Mouse (Mus musculus) embryonic stem cell, embryonic (primary cell): ENCODE measurements around the gene Dennd5b.

ENCODE experiments used
- CTCF ChIA-PET, 4 experiments: fragments of 300-600 bp in 2 of 4; fragments of 350-600 bp in 2 of 4; sonication (Branson Sonifier 250); formaldehyde crosslinking; loops; one replicate each; lab custom pipeline; 2022; ENCODE audit warnings: inconsistent platforms in 2 of 4; lab: Charles Lee
- POLR2A ChIA-PET, 4 experiments: fragments of 300-600 bp in 2 of 4; fragments of 350-600 bp in 2 of 4; sonication (Branson Sonifier 250); formaldehyde crosslinking; loops; one replicate each; lab custom pipeline; 2022; ENCODE audit warnings: antibody characterized with exemption in 4 of 4, inconsistent platforms in 1 of 4; lab: Charles Lee

The Dennd5b gene

DNA sequence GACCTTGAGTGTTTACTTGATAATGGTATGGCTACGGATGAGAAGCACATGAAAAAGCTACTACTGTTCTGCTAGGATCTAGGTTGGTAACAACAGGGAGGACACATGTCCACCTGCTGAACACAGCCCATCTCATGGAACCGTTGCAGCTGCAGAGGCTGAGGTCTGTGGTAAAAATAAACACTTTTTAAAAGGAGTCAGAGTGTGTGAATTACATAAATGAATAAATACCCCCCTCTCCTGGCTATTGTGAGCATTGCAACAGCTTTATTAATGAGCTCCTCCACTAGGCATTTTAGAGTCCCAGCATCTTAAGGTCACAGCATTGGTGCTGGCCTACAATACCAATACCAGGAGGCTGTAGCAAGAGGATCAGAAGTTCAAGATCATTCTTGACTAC lies 18.4 kb upstream of the Dennd5b start:
- CTCF ChIA-PET: interaction anchor here (0.5 to 2.1 kb wide), 38 partner anchors 10 to 1360 kb away, joined by 3 to 13 read pairs (median 4); partner anchors contain the start of genes Dennd5b (in 2 of the 4), Bicd1 (in 1 of the 4), Ergic2 (in 1 of the 4) and Gm10203 (in 1 of the 4)
- POLR2A ChIA-PET: interaction anchor here (0.6 to 1.5 kb wide), 21 partner anchors 11 to 721 kb away, joined by 3 to 6 read pairs (median 4); partner anchors contain the start of gene Dennd5b (in 1 of the 4)

DNA sequence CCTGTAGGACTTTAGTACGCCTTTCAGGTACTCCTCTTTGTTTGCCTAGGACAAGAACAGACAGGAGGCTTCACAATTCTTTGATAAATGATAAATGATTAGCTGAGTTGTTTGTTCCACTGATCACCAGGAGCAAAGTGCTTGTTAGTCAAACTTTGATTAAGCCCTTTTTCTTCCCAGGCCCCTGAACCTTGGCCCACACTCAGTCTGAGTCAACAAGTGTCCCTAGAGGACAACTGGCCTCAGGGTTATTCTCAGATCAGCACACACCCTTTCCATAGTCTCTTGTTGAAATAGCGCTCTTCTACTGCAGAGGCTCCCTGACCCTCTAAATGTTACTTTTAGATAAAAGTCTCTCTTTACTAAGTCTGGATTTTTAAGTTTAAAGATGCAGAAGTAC lies 17.5 kb upstream of the Dennd5b start:
- POLR2A ChIA-PET: interaction anchor here in 2 of 4 experiments (1.2 to 1.9 kb wide), 5 partner anchors 13 to 676 kb away, joined by 4 to 10 read pairs (median 6); partner anchors contain the start of gene Dennd5b (in 2 of the 2)
- CTCF ChIA-PET: interaction anchor here (0.6 to 2.1 kb wide), 11 partner anchors 11 to 138 kb away, joined by 3 to 8 read pairs (median 4); partner anchors contain the start of gene Gm10203 (in 1 of the 4)

- ChIA-PET CTCF (interaction anchor here in 1 of 4 experiments (0.5 kb wide), 1 partner anchor 80 kb away, joined by 3 read pairs; no protein-coding TSS in a partner anchor), POLR2A (interaction anchor here in 1 of 4 experiments (1.2 kb wide), 1 partner anchor 16 kb away, joined by 5 read pairs; no protein-coding TSS in a partner anchor)
These were observed 15.5 kb upstream of the Dennd5b start for GRCm38 (mm10) chr6:149116992-149117391.

DNA sequence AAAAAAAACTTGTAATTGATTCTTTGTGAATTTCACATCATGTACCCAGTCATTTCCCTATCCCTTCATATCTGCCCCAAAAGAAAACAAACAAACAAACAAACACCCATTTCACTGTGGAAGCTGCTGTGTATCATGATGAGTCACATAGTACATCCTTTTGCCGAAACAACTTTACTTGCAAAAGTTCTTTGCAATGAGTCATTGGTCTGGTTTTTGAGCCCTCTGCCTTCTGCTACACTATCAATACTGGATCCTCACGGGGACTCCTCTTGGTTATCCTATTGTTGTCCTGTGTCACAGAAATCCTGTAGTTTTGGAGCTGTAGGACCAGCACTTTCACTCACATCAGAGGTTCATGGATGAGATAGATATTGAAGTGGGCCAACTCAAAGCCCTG lies 7.4 kb upstream of the Dennd5b start:
- CTCF ChIA-PET: no interaction called here
- POLR2A ChIA-PET: interaction anchor here in 1 of 4 experiments (0.5 kb wide), 1 partner anchor 18 kb away, joined by 4 read pairs; no protein-coding TSS in a partner anchor

DNA sequence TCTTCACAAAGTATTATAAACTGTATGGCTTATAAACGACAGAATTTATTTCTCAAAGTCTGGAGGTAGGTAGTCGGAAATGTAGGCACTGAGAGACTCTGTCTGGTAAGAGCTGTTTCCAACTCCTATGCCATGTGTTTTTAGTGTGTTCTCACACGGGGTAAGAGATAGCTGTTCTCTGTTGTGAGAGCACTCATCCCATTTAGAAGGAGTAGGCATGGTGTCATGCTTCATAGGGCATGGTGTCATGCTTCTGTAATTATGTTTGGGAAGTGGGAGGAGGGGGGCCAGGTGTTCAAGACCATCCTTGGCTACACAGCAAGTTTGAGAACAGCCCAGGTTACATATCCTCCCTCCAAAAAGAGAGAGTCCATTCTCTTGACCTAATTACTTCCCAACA lies 6.1 kb upstream of the Dennd5b start:
- ChIA-PET POLR2A (no interaction called here), CTCF (interaction anchor here in 1 of 4 experiments (1.0 kb wide), 1 partner anchor 12 kb away, joined by 3 read pairs; no protein-coding TSS in a partner anchor)

- ChIA-PET CTCF (interaction anchor here in 1 of 4 experiments (0.9 kb wide), 1 partner anchor 16 kb away, joined by 3 read pairs; no protein-coding TSS in a partner anchor), POLR2A (interaction anchor here in 1 of 4 experiments (1.0 to 3.6 kb wide), 3 partner anchors 12 to 85 kb away, joined by 3 to 24 read pairs (median 4); partner anchors contain the start of gene Amn1)
These were observed 2.0 kb upstream of the Dennd5b start for GRCm38 (mm10) chr6:149103451-149103850.

- POLR2A ChIA-PET: interaction anchor here (0.6 to 3.6 kb wide), 44 partner anchors 10 to 743 kb away, joined by 3 to 24 read pairs (median 4); partner anchors contain the start of genes Amn1 (in 1 of the 4), Caprin2 (in 1 of the 4), Ipo8 (in 1 of the 4) and Sinhcaf (in 1 of the 4)
- CTCF ChIA-PET: interaction anchor here (0.5 to 2.4 kb wide), 6 partner anchors 18 to 337 kb away, joined by 3 to 13 read pairs (median 4); no protein-coding TSS in a partner anchor
These were observed 413 bp upstream of the Dennd5b start for GRCm38 (mm10) chr6:149101943-149102243.

DNA sequence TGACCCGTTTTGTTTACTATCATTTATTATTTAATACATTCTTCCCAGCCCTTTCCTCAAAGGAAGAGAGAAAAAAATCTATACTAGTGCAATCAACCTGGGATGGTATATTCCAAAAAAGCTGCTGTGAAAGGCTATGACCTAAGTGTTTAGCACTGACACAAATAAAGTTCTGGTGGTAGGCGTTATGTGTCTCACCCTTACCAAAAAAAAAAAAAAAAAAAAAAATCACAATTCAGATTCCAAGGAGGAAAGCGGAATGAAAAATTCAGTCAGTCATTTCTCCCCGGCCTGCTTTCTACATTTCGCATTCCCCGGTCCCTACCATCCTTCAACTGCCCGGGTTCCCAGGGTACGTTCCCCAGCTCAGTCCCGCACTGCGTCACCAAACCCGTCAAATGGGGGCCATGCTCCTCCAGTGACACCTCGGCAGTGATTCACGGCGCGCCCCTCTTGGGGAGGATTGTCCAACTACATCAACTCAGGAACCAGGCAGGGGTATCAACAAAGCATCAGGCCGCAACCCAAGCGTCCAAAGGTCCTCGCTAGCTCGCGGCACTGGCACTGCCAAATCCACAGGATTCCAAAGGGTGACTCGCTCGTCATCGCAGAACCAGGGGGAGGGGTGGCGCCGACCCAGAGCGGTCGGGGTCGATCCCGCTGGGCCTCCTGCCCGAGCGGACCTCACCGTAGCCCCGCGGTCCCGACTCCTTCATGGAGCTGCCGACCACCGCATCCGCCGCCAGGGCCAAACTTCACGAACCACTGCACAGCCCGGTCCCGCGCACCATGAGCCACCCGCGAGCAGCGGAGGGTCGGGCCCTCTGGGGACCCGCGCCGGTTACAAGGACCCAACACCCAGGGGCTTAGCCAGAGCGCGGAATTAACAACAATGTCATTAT lies 1.1 kb downstream of the Dennd5b start:
- ChIA-PET CTCF (interaction anchor here in 3 of 4 experiments (0.7 to 2.4 kb wide), 5 partner anchors 18 to 89 kb away, joined by 3 to 13 read pairs (median 4); no protein-coding TSS in a partner anchor), POLR2A (interaction anchor here (0.6 to 3.6 kb wide), 49 partner anchors 9 to 896 kb away, joined by 3 to 24 read pairs (median 4); partner anchors contain the start of genes Sinhcaf (in 3 of the 4), Amn1 (in 2 of the 4), Caprin2 (in 2 of the 4) and Bicd1 (in 1 of the 4))

GRCm38 (mm10) chr6:149098993-149099392 lies 2.5 kb downstream of the Dennd5b start:
- CTCF ChIA-PET: no interaction called here

DNA sequence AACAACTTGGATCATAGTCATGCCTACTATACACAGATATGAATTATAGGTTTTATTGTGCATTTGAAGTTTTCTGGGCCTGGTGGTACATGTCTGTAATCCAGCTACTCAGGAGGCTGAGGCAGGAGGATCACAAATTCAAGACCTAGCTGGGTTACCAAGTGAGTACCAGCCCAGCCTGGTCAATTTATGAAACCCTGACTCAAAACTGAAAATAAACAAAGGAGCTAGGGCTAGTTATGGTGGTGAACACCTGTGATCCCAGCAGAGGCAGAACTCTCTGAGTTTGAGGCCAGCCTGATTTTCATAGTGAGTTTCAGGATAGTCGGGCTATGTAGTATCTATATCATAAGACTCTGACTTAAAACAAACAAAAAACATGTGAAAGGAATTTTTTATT lies 4.2 kb downstream of the Dennd5b start:
- CTCF ChIA-PET: interaction anchor here in 1 of 4 experiments (1.3 kb wide), 1 partner anchor 22 kb away, joined by 6 read pairs; no protein-coding TSS in a partner anchor
- POLR2A ChIA-PET: interaction anchor here in 1 of 4 experiments (1.0 kb wide), 1 partner anchor 202 kb away, joined by 3 read pairs; the partner anchor contains the start of gene Caprin2

More at GRCm38 (mm10) chr6:149098993-149099392, 2.5 kb downstream of the Dennd5b start:
- POLR2A ChIA-PET: interaction anchor here in 2 of 4 experiments (0.7 to 1.6 kb wide), 2 partner anchors 89 to 105 kb away, joined by 3 read pairs; partner anchors contain the start of gene Amn1 (in 1 of the 2)

DNA sequence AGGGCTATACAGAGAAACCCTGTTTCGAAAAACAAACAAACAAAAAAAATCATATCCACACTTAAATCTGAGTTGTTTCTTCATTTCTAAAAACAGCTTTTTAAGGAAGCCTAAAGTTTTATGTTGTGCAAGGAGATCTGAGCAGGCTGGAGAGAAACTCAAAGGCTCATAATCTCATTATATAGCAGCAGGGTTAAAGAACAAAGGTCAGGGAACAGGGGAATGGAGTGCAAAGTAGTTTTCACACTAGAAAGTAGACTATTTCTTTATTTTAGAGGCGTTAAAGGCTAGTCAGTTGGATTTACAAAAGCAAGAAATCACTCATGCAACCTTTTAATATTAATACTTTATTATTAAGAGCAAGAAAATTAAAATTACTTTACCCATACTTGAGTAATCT lies 5.2 kb downstream of the Dennd5b start:
- CTCF ChIA-PET: no interaction called here
- POLR2A ChIA-PET: interaction anchor here in 1 of 4 experiments (0.8 kb wide), 1 partner anchor 122 kb away, joined by 3 read pairs; no protein-coding TSS in a partner anchor

DNA sequence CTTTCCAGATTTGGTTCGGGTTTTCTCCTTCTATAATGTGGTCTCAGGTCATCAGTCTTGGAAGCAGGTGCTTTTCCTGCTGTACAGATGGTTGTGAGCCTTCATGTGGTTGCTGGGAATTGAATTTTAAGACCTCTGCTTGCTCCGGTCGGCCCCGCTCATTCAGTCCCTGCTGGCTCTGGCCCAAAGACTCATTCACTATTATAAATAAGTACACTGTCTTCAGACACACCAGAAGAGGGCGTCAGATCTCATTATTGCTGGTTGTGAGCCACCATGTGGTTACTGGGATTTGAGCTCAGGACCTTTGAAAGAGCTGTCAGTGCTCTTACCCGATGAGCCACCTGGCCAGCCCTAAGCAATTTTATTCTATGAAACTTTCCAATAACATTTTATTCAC lies 6.1 kb downstream of the Dennd5b start:
- POLR2A ChIA-PET: interaction anchor here in 1 of 4 experiments (0.8 to 0.9 kb wide), 2 partner anchors 10 to 121 kb away, joined by 3 to 4 read pairs; no protein-coding TSS in a partner anchor
- CTCF ChIA-PET: interaction anchor here in 2 of 4 experiments (0.6 to 1.7 kb wide), 3 partner anchors 12 to 24 kb away, joined by 3 to 8 read pairs (median 5); no protein-coding TSS in a partner anchor

- POLR2A ChIA-PET: no interaction called here
- CTCF ChIA-PET: interaction anchor here in 2 of 4 experiments (0.6 to 1.7 kb wide), 2 partner anchors 11 to 25 kb away, joined by 3 to 8 read pairs; no protein-coding TSS in a partner anchor
These were observed 6.9 kb downstream of the Dennd5b start for GRCm38 (mm10) chr6:149094555-149094954.

GRCm38 (mm10) chr6:149093465-149093864 lies 8.0 kb downstream of the Dennd5b start:
- CTCF ChIA-PET: interaction anchor here in 1 of 4 experiments (0.6 kb wide), 1 partner anchor 736 kb away, joined by 4 read pairs; no protein-coding TSS in a partner anchor
- POLR2A ChIA-PET: no interaction called here

DNA sequence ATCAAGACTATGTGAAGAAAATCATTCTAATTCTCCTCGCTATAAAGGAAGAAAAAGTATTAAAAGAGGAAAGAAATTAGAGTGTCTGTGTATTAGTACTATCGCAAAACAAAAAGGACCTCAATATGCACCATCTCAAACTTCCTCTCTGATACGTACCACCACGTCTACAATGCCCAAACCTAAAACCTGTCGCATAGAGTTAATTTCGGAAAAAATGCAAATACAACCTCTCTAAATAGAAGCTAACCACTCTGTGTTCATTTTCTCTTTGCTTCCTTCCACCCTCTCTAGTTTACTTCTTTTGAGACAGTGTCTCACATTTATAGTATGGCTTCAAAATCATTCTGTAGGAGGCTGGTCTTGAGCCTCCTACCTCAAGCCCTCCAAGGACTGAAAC lies 9.1 kb downstream of the Dennd5b start:
- CTCF ChIA-PET: no interaction called here

GRCm38 (mm10) chr6:149077136-149077808 lies 24.2 kb downstream of the Dennd5b start:
- ChIA-PET CTCF (interaction anchor here in 1 of 4 experiments (0.8 to 1.0 kb wide), 2 partner anchors 23 to 42 kb away, joined by 3 read pairs; no protein-coding TSS in a partner anchor), POLR2A (interaction anchor here in 1 of 4 experiments (1.3 to 1.6 kb wide), 2 partner anchors 8 to 29 kb away, joined by 5 read pairs; no protein-coding TSS in a partner anchor)

More for the DNA sequence above, 9.1 kb downstream of the Dennd5b start:
- POLR2A ChIA-PET: interaction anchor here in 1 of 4 experiments (3.0 kb wide), 1 partner anchor 9 kb away, joined by 24 read pairs; the partner anchor contains the start of gene Dennd5b

DNA sequence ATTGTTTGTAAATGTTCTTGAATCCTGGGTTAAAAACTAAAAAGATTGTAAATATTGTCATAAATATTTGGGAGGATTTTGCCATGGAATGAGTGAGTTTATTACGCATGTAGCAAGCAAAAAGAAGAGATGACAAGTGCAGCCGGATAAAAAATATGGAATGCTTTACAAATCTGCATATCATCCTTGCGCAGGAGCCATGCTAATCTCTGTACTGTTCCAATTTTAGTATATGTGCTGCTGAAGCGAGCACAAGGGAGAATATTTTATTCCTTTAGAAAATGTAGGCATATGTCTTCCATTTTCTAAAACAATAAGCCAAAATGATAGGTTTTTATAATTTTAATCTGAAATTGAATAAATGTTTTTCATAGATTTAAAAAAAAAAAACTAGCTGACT lies 27.6 kb downstream of the Dennd5b start:
- CTCF ChIA-PET: no interaction called here

More for the DNA sequence above, 27.6 kb downstream of the Dennd5b start:
- POLR2A ChIA-PET: interaction anchor here in 1 of 4 experiments (1.3 kb wide), 1 partner anchor 55 kb away, joined by 4 read pairs; no protein-coding TSS in a partner anchor
